Mouse (Mus musculus) fat pad, adult 2 months (tissue): ENCODE data around the gene Crybg2.

Experiments used
- DNase-seq: peaks from one replicate; pipeline ENCODE4 v3.0.0-alpha.2; 2011; ENCODE audit warnings: low read depth, low spot score; ENCODE audit errors: extremely low read depth

The Crybg2 gene

GRCm38 (mm10) chr4:134119644-134120043 lies 59.0 kb downstream of the Crybg2 start:
- no peak for DNase-seq

GRCm38 (mm10) chr4:134120192-134120805 lies 59.7 kb downstream of the Crybg2 start:
- DNase-seq = no peak

- no peak for DNase-seq
Observed at GRCm38 (mm10) chr4:134120916-134121315, 60.3 kb downstream of the Crybg2 start.

GRCm38 (mm10) chr4:134121571-134121970 lies 61.0 kb downstream of the Crybg2 start:
- no peak for DNase-seq

GRCm38 (mm10) chr4:134122281-134122680 lies 61.7 kb downstream of the Crybg2 start:
- no peak for DNase-seq

GRCm38 (mm10) chr4:134123147-134123546 lies 62.5 kb downstream of the Crybg2 start:
- no peak for DNase-seq

- no peak for DNase-seq
Observed at GRCm38 (mm10) chr4:134123680-134124551, 63.3 kb downstream of the Crybg2 start.

- no peak for DNase-seq
Observed at GRCm38 (mm10) chr4:134125383-134126060, 64.9 kb downstream of the Crybg2 start.

GRCm38 (mm10) chr4:134126300-134127120 lies 65.9 kb downstream of the Crybg2 start:
- DNase-seq = no peak

GRCm38 (mm10) chr4:134127121-134127455 lies 66.5 kb downstream of the Crybg2 start:
- DNase-seq = no peak

- DNase-seq = no peak
Observed at GRCm38 (mm10) chr4:134127793-134128192, 67.2 kb downstream of the Crybg2 start.

- DNase-seq = no peak
Observed at GRCm38 (mm10) chr4:134128221-134128982, 67.8 kb downstream of the Crybg2 start, which contains the start of gene Sh3bgrl3. Gene Sh3bgrl3, minus strand, starts transcription at chr4:134128789.

GRCm38 (mm10) chr4:134128983-134129362 lies 68.4 kb downstream of the Crybg2 start:
- DNase-seq = no peak

GRCm38 (mm10) chr4:134129482-134129881 lies 68.9 kb downstream of the Crybg2 start:
- no peak for DNase-seq

GRCm38 (mm10) chr4:134132117-134132516 lies 71.5 kb downstream of the Crybg2 start:
- no peak for DNase-seq

GRCm38 (mm10) chr4:134132519-134133095 lies 72.0 kb downstream of the Crybg2 start:
- DNase-seq = no peak

GRCm38 (mm10) chr4:134136280-134136926 lies 75.8 kb downstream of the Crybg2 start:
- no peak for DNase-seq

- no peak for DNase-seq
Observed at GRCm38 (mm10) chr4:134138857-134139256, 78.2 kb downstream of the Crybg2 start.
